Comparison of ENCODE assay signal across 21 mouse cellular contexts in the genomic region with DNA sequence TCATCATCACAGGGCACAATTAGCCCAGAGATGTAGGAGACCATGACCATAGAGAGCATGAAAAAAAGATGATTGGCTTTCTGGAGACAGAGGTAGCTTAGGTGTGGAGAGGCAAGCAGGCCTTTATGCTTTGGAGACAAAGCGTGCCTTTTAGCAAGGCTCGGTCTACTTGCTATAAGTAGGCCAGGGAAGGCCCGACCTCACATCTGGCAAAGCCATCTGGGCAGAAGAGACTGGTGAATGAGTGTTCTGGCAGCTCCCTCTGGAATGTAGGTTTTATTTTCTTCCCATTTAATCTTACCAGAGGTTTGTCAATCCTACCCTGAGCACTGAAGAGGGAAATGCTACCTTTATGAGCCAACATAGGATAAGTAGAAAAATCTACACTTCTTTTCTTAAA.
DNase-seq lines count a peak whose midpoint lies in the region; ATAC-seq lines count a peak whose summit lies in the region.
"Had no signal": no experiment of that assay in that cellular context is flagged by ENCODE, and none has a peak within 500 bp of the region (broad histone marks: within the 10 kb centered on the region; RNA-seq: fewer than 3 reads in every experiment).

No protein-coding gene starts in this region.

- peaks cover 26% of the 10 kb centered on the region for H3K4me1 ChIP-seq in embryonic facial prominence, embryonic 10.5 days
- H3K4me1 ChIP-seq in embryonic facial prominence, embryonic 14.5 days (ENCODE audit: control insufficient read depth, insufficient read depth, low read length): peaks cover 26% of the 10 kb centered on the region
- peaks cover 40% of the 10 kb centered on the region for H3K4me1 ChIP-seq in limb, embryonic 12.5 days (replicated peaks)

- DNase-seq in embryonic facial prominence, embryonic 10.5 days (ENCODE audit: low spot score): no peak
- DNase-seq in embryonic facial prominence, embryonic 14.5 days (ENCODE audit: low spot score): no peak
- DNase-seq in mesoderm, embryonic 11.5 days (ENCODE audit: low read depth, low spot score): peak; percentile 62
- no peak for DNase-seq in urinary bladder, postnatal 10 days (ENCODE audit: low spot score)
- no peak for DNase-seq in adrenal gland, adult 18-20 months (ENCODE audit: low spot score in 2 of 2)
- DNase-seq: adrenal gland, postnatal 36 days; B cell, adult 2 months; cerebellum, adult 2 months; cerebellum, postnatal 14 days; forebrain, postnatal 0 days; gastrocnemius, adult 2 months; gastrocnemius, postnatal 25 days had no signal

- peaks cover 9% of the 10 kb centered on the region for H3K27me3 ChIP-seq in embryonic facial prominence, embryonic 10.5 days (replicated peaks; ENCODE audit: low read depth, poor library complexity, severe bottlenecking)
- H3K27me3 ChIP-seq in embryonic facial prominence, embryonic 14.5 days (replicated peaks; ENCODE audit: control insufficient read depth, insufficient read depth, low read length): no peaks in the 10 kb centered on the region
- no peaks in the 10 kb centered on the region for H3K27me3 ChIP-seq in limb, embryonic 12.5 days

- ATAC-seq in embryonic facial prominence, embryonic 14.5 days (ENCODE audit: low read depth): no peak
- ATAC-seq in limb, embryonic 12.5 days (ENCODE audit: insufficient number of reproducible peaks, insufficient read depth, low FRiP score, low TSS enrichment, low read depth): no peak
- no peak for ATAC-seq in erythroid progenitor cell, adult 5-6 weeks (replicated peaks; ENCODE audit: low FRiP score, poor library complexity, severe bottlenecking)
- ATAC-seq: CD4-positive, CD25-positive, alpha-beta regulatory T cell, adult 4 months; forebrain, embryonic 13.5 days; intestine, embryonic 16.5 days had no signal

- no peaks in the 10 kb centered on the region for H3K9me3 ChIP-seq in embryonic facial prominence, embryonic 10.5 days
- H3K9me3 ChIP-seq in embryonic facial prominence, embryonic 14.5 days (ENCODE audit: control insufficient read depth, low read length): peaks cover 9% of the 10 kb centered on the region; the same call in 1 of the 2 replicates
- peaks cover 4% of the 10 kb centered on the region; the same call in 1 of the 2 replicates for H3K9me3 ChIP-seq in limb, embryonic 12.5 days
- H3K9me3 ChIP-seq: forebrain, embryonic 13.5 days; G1E; heart, embryonic 12.5 days had no signal

- H3K36me3 ChIP-seq in embryonic facial prominence, embryonic 10.5 days (replicated peaks): no peaks in the 10 kb centered on the region
- H3K36me3 ChIP-seq in embryonic facial prominence, embryonic 14.5 days (ENCODE audit: control insufficient read depth, insufficient read depth, low read length): no peaks in the 10 kb centered on the region
- no peaks in the 10 kb centered on the region for H3K36me3 ChIP-seq in limb, embryonic 12.5 days
- H3K36me3 ChIP-seq: G1E; heart, embryonic 12.5 days; hindbrain, embryonic 10.5 days had no signal

- peak overlapping the region; percentile 35; the same call in 1 of the 2 replicates for H3K27ac ChIP-seq in embryonic facial prominence, embryonic 10.5 days (replicated peaks)
- H3K27ac ChIP-seq in embryonic facial prominence, embryonic 14.5 days (replicated peaks; ENCODE audit: low read depth, low read length): 0 out of 2 replicates have a peak overlapping the region, but pooled peaks have one; percentile 11
- H3K27ac ChIP-seq in limb, embryonic 12.5 days: peak overlapping the region; percentile 77
- H3K27ac ChIP-seq: forebrain, embryonic 13.5 days; gastrocnemius, adult 2 months; hindbrain, embryonic 10.5 days; hindbrain, embryonic 14.5 days had no signal

- no peak overlapping the region for H3K9ac ChIP-seq in embryonic facial prominence, embryonic 14.5 days (ENCODE audit: low read depth, low read length)
- H3K9ac ChIP-seq in limb, embryonic 12.5 days (replicated peaks): no peak overlapping the region
- H3K9ac ChIP-seq: forebrain, embryonic 13.5 days; forebrain, postnatal 0 days; heart, embryonic 12.5 days; hindbrain, embryonic 14.5 days had no signal

- H3K4me2 ChIP-seq in embryonic facial prominence, embryonic 14.5 days (ENCODE audit: low read depth, low read length): no peak overlapping the region
- no peak overlapping the region for H3K4me2 ChIP-seq in limb, embryonic 12.5 days
- H3K4me2 ChIP-seq: forebrain, embryonic 13.5 days; heart, embryonic 12.5 days; hindbrain, embryonic 14.5 days had no signal

- 75% methylated on average over 3 of the region's 3 CpGs for WGBS in embryonic facial prominence, embryonic 10.5 days
- 53% methylated on average over 3 of the region's 3 CpGs for WGBS in embryonic facial prominence, embryonic 14.5 days
- WGBS in limb, embryonic 12.5 days: 29% methylated on average over 3 of the region's 3 CpGs

- no peak overlapping the region for H3K4me3 ChIP-seq in embryonic facial prominence, embryonic 10.5 days
- no peak overlapping the region for H3K4me3 ChIP-seq in embryonic facial prominence, embryonic 14.5 days (ENCODE audit: low read depth, low read length)
- H3K4me3 ChIP-seq in limb, embryonic 12.5 days (replicated peaks): no peak overlapping the region
- H3K4me3 ChIP-seq: forebrain, embryonic 13.5 days; gastrocnemius, adult 2 months; heart, embryonic 12.5 days; hindbrain, embryonic 10.5 days had no signal

Comparison
In these comparisons a context has a peak if more than half of its experiments do, and no peak if none do; other contexts are left out.
1. H3K27ac ChIP-seq: peak in every context shown above with its lines; median percentile 77 in limb, embryonic 12.5 days; 35 in embryonic facial prominence, embryonic 10.5 days; 11 in embryonic facial prominence, embryonic 14.5 days.